21 mouse cellular contexts compared by ENCODE assay signal in genomic region chrX:136668794-136669193, GRCm38 (mm10). TPM values are rescaled to one million over a fixed set of nuclear protein-coding genes. Genes with fewer than 3 reads are reported as not detected.
DNase-seq lines count a peak whose midpoint lies in the region; ATAC-seq and TF ChIP-seq lines count a peak whose summit lies in the region.
"Had no signal": no experiment of that assay in that cellular context is flagged by ENCODE, and none has a peak within 500 bp of the region (broad histone marks: within the 10 kb centered on the region; RNA-seq: fewer than 3 reads in every experiment).

No protein-coding gene starts in this region.

- peak; percentile 5 for DNase-seq in embryonic facial prominence, embryonic 14.5 days (ENCODE audit: low spot score)
- no peak for DNase-seq in embryonic facial prominence, embryonic 10.5 days (ENCODE audit: low spot score)
- DNase-seq in kidney, adult 2 months = no peak
- no peak for DNase-seq in thymus, postnatal 25 days
- DNase-seq: adrenal gland, adult 2 months; adrenal gland, adult 8-10 months; adrenal gland, postnatal 10 days; adrenal gland, postnatal 14 days; adrenal gland, postnatal 25 days; adrenal gland, postnatal 36 days; B cell, adult 2 months; cerebellum, adult 11 months; cerebellum, adult 11-12 months; cerebellum, adult 18-20 months had no signal

- H3K36me3 ChIP-seq in embryonic facial prominence, embryonic 14.5 days (ENCODE audit: control insufficient read depth, insufficient read depth, low read length) = no peaks in the 10 kb centered on the region
- H3K36me3 ChIP-seq in embryonic facial prominence, embryonic 10.5 days (replicated peaks) = no peaks in the 10 kb centered on the region
- no peaks in the 10 kb centered on the region for H3K36me3 ChIP-seq in myocyte (ENCODE audit: control insufficient read depth, insufficient read depth)
- no peaks in the 10 kb centered on the region for H3K36me3 ChIP-seq in kidney, adult 2 months (ENCODE audit: control insufficient read depth, insufficient read depth, low read length)
- H3K36me3 ChIP-seq: G1E had no signal

- 0 out of 2 replicates have a peak, but pooled peaks have one; percentile 14 for TF ChIP-seq POLR2A in cortical plate, adult 2 months (IDR thresholded peaks at IDR 0.05; ENCODE audit: extremely low read depth, insufficient read depth, low read length)
- no peak for TF ChIP-seq POLR2A in myocyte (IDR thresholded peaks at IDR 0.05; ENCODE audit: insufficient read length, low read depth)
- TF ChIP-seq POLR2A in kidney, adult 2 months (IDR thresholded peaks at IDR 0.05; ENCODE audit: low read depth, low read length) = no peak

- no peaks in the 10 kb centered on the region for H3K79me2 ChIP-seq in myocyte (ENCODE audit: control insufficient read depth, insufficient read depth)

- no peaks in the 10 kb centered on the region; the same call in 1 of the 2 replicates for H3K27me3 ChIP-seq in embryonic facial prominence, embryonic 14.5 days (replicated peaks; ENCODE audit: control insufficient read depth, insufficient read depth, low read length)
- H3K27me3 ChIP-seq in embryonic facial prominence, embryonic 10.5 days (replicated peaks; ENCODE audit: low read depth, poor library complexity, severe bottlenecking) = peaks cover 54% of the 10 kb centered on the region
- no peaks in the 10 kb centered on the region for H3K27me3 ChIP-seq in myocyte (ENCODE audit: control insufficient read depth, insufficient read depth, insufficient read length)
- H3K27me3 ChIP-seq in kidney, adult 2 months (replicated peaks; ENCODE audit: control insufficient read depth, insufficient read depth, low read length) = no peaks in the 10 kb centered on the region; the same call in 1 of the 2 replicates
- H3K27me3 ChIP-seq: CH12.LX had no signal

- H3K9ac ChIP-seq in embryonic facial prominence, embryonic 14.5 days (ENCODE audit: low read depth, low read length) = no peak overlapping the region

- H3K4me1 ChIP-seq in embryonic facial prominence, embryonic 14.5 days (ENCODE audit: control insufficient read depth, insufficient read depth, low read length) = no peaks in the 10 kb centered on the region
- H3K4me1 ChIP-seq in embryonic facial prominence, embryonic 10.5 days = no peaks in the 10 kb centered on the region
- no peaks in the 10 kb centered on the region for H3K4me1 ChIP-seq in cortical plate, adult 2 months (ENCODE audit: control insufficient read depth, insufficient read depth, low read length)
- no peaks in the 10 kb centered on the region for H3K4me1 ChIP-seq in kidney, adult 2 months (ENCODE audit: control insufficient read depth, insufficient read depth, low read length)

- no peak overlapping the region for H3ac ChIP-seq in myocyte (ENCODE audit: control insufficient read depth, insufficient read length)

- no peak overlapping the region for H3K4me3 ChIP-seq in embryonic facial prominence, embryonic 14.5 days (ENCODE audit: low read depth, low read length)
- no peak overlapping the region for H3K4me3 ChIP-seq in embryonic facial prominence, embryonic 10.5 days
- H3K4me3 ChIP-seq in cortical plate, adult 2 months (ENCODE audit: insufficient read depth, low read length) = no peak overlapping the region
- no peak overlapping the region for H3K4me3 ChIP-seq in myocyte
- H3K4me3 ChIP-seq in kidney, adult 2 months (ENCODE audit: insufficient read depth, low read depth, low read length) = no peak overlapping the region

- no peak overlapping the region for H3K27ac ChIP-seq in embryonic facial prominence, embryonic 14.5 days (replicated peaks; ENCODE audit: low read depth, low read length)
- no peak overlapping the region for H3K27ac ChIP-seq in embryonic facial prominence, embryonic 10.5 days (replicated peaks)
- no peak overlapping the region for H3K27ac ChIP-seq in cortical plate, adult 2 months (ENCODE audit: insufficient read depth, low read length)
- H3K27ac ChIP-seq in kidney, adult 2 months (ENCODE audit: insufficient read depth, low read depth, low read length) = no peak overlapping the region

- H3K4me2 ChIP-seq in embryonic facial prominence, embryonic 14.5 days (ENCODE audit: low read depth, low read length) = no peak overlapping the region
- H3K4me2 ChIP-seq in myocyte (ENCODE audit: low read depth) = no peak overlapping the region

- 53% methylated on average over 2 of the region's 2 CpGs for WGBS in embryonic facial prominence, embryonic 14.5 days
- 62% methylated on average over 2 of the region's 2 CpGs for WGBS in embryonic facial prominence, embryonic 10.5 days
- WGBS in kidney, adult 2 months = 78% methylated on average over 2 of the region's 2 CpGs

- ATAC-seq in embryonic facial prominence, embryonic 14.5 days (ENCODE audit: low read depth) = no peak
- ATAC-seq: activated CD4-positive, CD25-positive, alpha-beta regulatory T cell, adult 4 months; CD4-positive, CD25-positive, alpha-beta regulatory T cell, adult 4 months; Patski had no signal

- no peak for TF ChIP-seq CTCF in cortical plate, adult 2 months (IDR thresholded peaks at IDR 0.05; ENCODE audit: extremely low read depth, insufficient read depth, low read length)
- no peak for TF ChIP-seq CTCF in kidney, adult 2 months (conservative IDR thresholded peaks at IDR 0.05; ENCODE audit: insufficient read depth, insufficient read length, low read depth, low read length)

- H3K9me3 ChIP-seq in embryonic facial prominence, embryonic 14.5 days (ENCODE audit: control insufficient read depth, low read length) = no peaks in the 10 kb centered on the region
- no peaks in the 10 kb centered on the region for H3K9me3 ChIP-seq in embryonic facial prominence, embryonic 10.5 days
- H3K9me3 ChIP-seq: G1E had no signal

TF ChIP-seq in myocyte, 11 proteins besides CTCF, POLR2A, EP300 and RAD21:
- TF ChIP-seq MAX (IDR thresholded peaks at IDR 0.05; ENCODE audit: low read depth) (no peak), REST (IDR thresholded peaks at IDR 0.05; ENCODE audit: insufficient read depth, insufficient read length) (no peak), SRF (IDR thresholded peaks at IDR 0.05; ENCODE audit: control insufficient read depth, insufficient read length, low read depth) (no peak), TCF3 (IDR thresholded peaks at IDR 0.05; ENCODE audit: insufficient read length, low read depth) (peak; percentile 41), MYOD1 (IDR thresholded peaks at IDR 0.05; ENCODE audit: control insufficient read depth in 1 of 3, insufficient read length in 2 of 3, low read depth in 2 of 3) (peak; percentile 33 to 78 (median 77)), POLR2AphosphoS2 (IDR thresholded peaks at IDR 0.05; ENCODE audit: insufficient read length, low read depth) (no peak), TCF12 (IDR thresholded peaks at IDR 0.05; ENCODE audit: insufficient read depth, poor library complexity, severe bottlenecking) (peak; percentile 29), CEBPB (IDR thresholded peaks at IDR 0.05; ENCODE audit: insufficient read depth, poor library complexity, severe bottlenecking) (no peak), MYOG (IDR thresholded peaks at IDR 0.05; ENCODE audit: control insufficient read depth in 1 of 3, insufficient read depth in 1 of 3, insufficient read length in 2 of 3, low read depth in 2 of 3) (peak in 2 of 3 experiments; percentile 44 to 75), USF1 (IDR thresholded peaks at IDR 0.05; ENCODE audit: low read depth) (no peak), E2F4 (IDR thresholded peaks at IDR 0.05; ENCODE audit: insufficient read depth) (no peak)

RNA-seq across cellular contexts. Expression of gene Tceal1, which starts 39.0 kb away (rescaled TPM):
- 16.4 and 17.4 TPM in 2 replicates for polyA plus RNA-seq in embryonic facial prominence, embryonic 14.5 days (2014; fragmentation: Nextera tagmentation; extraction: Ambion mirVana)
- polyA plus RNA-seq in embryonic facial prominence, embryonic 10.5 days (2016; fragmentation: Nextera tagmentation; extraction: Ambion mirVana) = 7.1 and 7.2 TPM in 2 replicates
- 14.9 TPM in 2 replicates for polyA plus RNA-seq in cortical plate, adult 2 months (2012; rRNA removed)
- 1.1 TPM for polyA plus RNA-seq in myocyte (2012; fragmentation: generic; extraction: Trizol)
- polyA plus RNA-seq in kidney, adult 2 months (2012; rRNA removed) = 1.3 and 1.6 TPM in 2 replicates
- polyA plus RNA-seq: activated CD4-positive, CD25-positive, alpha-beta regulatory T cell, adult 4 months; CD4-positive, CD25-positive, alpha-beta regulatory T cell, adult 4 months; G1E; Patski had no signal
